Mouse (Mus musculus) heart, embryonic 16.5 days (tissue): Measurements from ENCODE around the gene Grb10. TPM values are rescaled to one million over a fixed set of nuclear protein-coding genes. Genes with fewer than 3 reads are reported as not detected.

Experiments used
- ATAC-seq: fragments of 200-750 bp; cut with Nextera tagmentation; replicated peaks from 2 replicates; pipeline ENCODE4 v1.8.0; 2017; ENCODE audit warnings: moderate number of reproducible peaks; ENCODE audit not compliant: insufficient read depth, low FRiP score; ENCODE audit errors: extremely low read depth
- H3K27ac ChIP-seq: fragments of 300-500 bp; sonication (generic); 2 replicates; pipeline ENCODE4 v1.5.1; 2014; ENCODE audit warnings: mild to moderate bottlenecking, low read length, control low read depth, moderate library complexity
- H3K27me3 ChIP-seq: fragments of 300-500 bp; sonication (generic); 2 replicates; pipeline ENCODE4 v1.6.1; 2014; ENCODE audit warnings: low read length, mixed read lengths; ENCODE audit not compliant: control insufficient read depth, insufficient read depth
- H3K36me3 ChIP-seq: fragments of 300-500 bp; sonication (generic); 2 replicates; pipeline ENCODE4 v1.6.1; 2014; ENCODE audit not compliant: control insufficient read depth, insufficient read depth
- H3K4me1 ChIP-seq: fragments of 300-500 bp; sonication (generic); 2 replicates; pipeline ENCODE4 v1.6.1; 2014; ENCODE audit warnings: low read length, mixed read lengths; ENCODE audit not compliant: control insufficient read depth, insufficient read depth
- H3K4me2 ChIP-seq: fragments of 300-500 bp; sonication (generic); 2 replicates; pipeline ENCODE4 v1.6.1; 2014; ENCODE audit warnings: low read depth, mild to moderate bottlenecking, control low read depth, low read length
- H3K4me3 ChIP-seq: fragments of 300-500 bp; sonication (generic); 2 replicates; pipeline ENCODE4 v1.5.1; 2014; ENCODE audit warnings: mild to moderate bottlenecking, control low read depth, low read length
- H3K9ac ChIP-seq: fragments of 300-500 bp; sonication (generic); 2 replicates; pipeline ENCODE4 v1.6.1; 2014; ENCODE audit warnings: low read length, control low read depth
- H3K9me3 ChIP-seq: fragments of 300-500 bp; sonication (generic); replicated peaks from 2 replicates; pipeline ENCODE4 v1.6.1; 2016; ENCODE audit warnings: low read length; ENCODE audit not compliant: control insufficient read depth
- WGBS: fragments of 180-500 bp; shearing (Covaris S2); extraction: QIAGEN DNeasy Blood & Tissue Kit; methylation state at CpG from one replicate; pipeline ENCODE4 v1.1.7; 2014; 5-methylcytosine and 5-hydroxymethylcytosine counted together
- polyA plus RNA-seq: library from polyadenylated mRNA; unstranded; fragments of >200 nt; fragmentation: Nextera tagmentation; extraction: Ambion mirVana; gene quantifications from 2 replicates; pipeline ENCODE4 v1.2.1, GENCODE M21; 2015

The Grb10 gene
- polyA plus RNA-seq, 1 experiment from 2014 or later, result 496 TPM

- Histone ChIP-seq H3K27me3 (peaks cover 63% of the 10 kb centered on the region), H3K9ac (peak overlapping the region; percentile 88), H3K4me2 (peak overlapping the region; percentile 69), H3K9me3 (no peaks in the 10 kb centered on the region), H3K36me3 (no peaks in the 10 kb centered on the region), H3K4me3 (peak overlapping the region; percentile 67), H3K27ac (peak overlapping the region; percentile 91), H3K4me1 (0 out of 2 replicates have a peak, but pooled peaks cover 3% of the 10 kb centered on the region)
- 0 out of 2 replicates have a peak, but pooled peaks have one; percentile 3 for ATAC-seq
- WGBS, result 2% methylated on average over 57 of the region's 65 CpGs
Observed at GRCm38 (mm10) chr11:12035916-12036910, 2.3 kb downstream of the Grb10 start.

- ATAC-seq, result no peak
- peaks cover 60% of the 10 kb centered on the region for H3K27me3 ChIP-seq
- H3K36me3 ChIP-seq, result no peaks in the 10 kb centered on the region
- H3K4me3 ChIP-seq, result peak overlapping the region; percentile 67
- H3K4me2 ChIP-seq, result peak overlapping the region; percentile 69
- no peaks in the 10 kb centered on the region for H3K9me3 ChIP-seq
- 0 out of 2 replicates have a peak, but pooled peaks cover 3% of the 10 kb centered on the region for H3K4me1 ChIP-seq
- H3K9ac ChIP-seq, result peak overlapping the region; percentile 88
- H3K27ac ChIP-seq, result peak overlapping the region; percentile 91
- 10% methylated on average over 12 of the region's 12 CpGs for WGBS
Observed at GRCm38 (mm10) chr11:12035324-12035723, 3.2 kb downstream of the Grb10 start.

GRCm38 (mm10) chr11:12034781-12035180, 3.7 kb downstream of the Grb10 start:
- H3K27ac ChIP-seq, result peak overlapping the region; percentile 91
- H3K9me3 ChIP-seq, result no peaks in the 10 kb centered on the region
- H3K4me2 ChIP-seq, result peak overlapping the region; percentile 69
- H3K27me3 ChIP-seq, result peaks cover 59% of the 10 kb centered on the region
- no peaks in the 10 kb centered on the region for H3K36me3 ChIP-seq
- WGBS, result 53% methylated on average over 4 of the region's 4 CpGs
- H3K4me1 ChIP-seq, result 0 out of 2 replicates have a peak, but pooled peaks cover 3% of the 10 kb centered on the region
- H3K9ac ChIP-seq, result peak overlapping the region; percentile 88
- H3K4me3 ChIP-seq, result peak overlapping the region; percentile 67
- no peak for ATAC-seq

GRCm38 (mm10) chr11:12034371-12034770, 4.1 kb downstream of the Grb10 start:
- WGBS, result 37% methylated on average over 5 of the region's 5 CpGs
- no peak for ATAC-seq
- no peaks in the 10 kb centered on the region; the same call in 1 of the 2 replicates for H3K9me3 ChIP-seq
- peak overlapping the region; percentile 67 for H3K4me3 ChIP-seq
- peak overlapping the region; percentile 91 for H3K27ac ChIP-seq
- H3K27me3 ChIP-seq, result peaks cover 59% of the 10 kb centered on the region
- H3K4me2 ChIP-seq, result peak overlapping the region; percentile 69
- peak overlapping the region; percentile 88 for H3K9ac ChIP-seq
- H3K4me1 ChIP-seq, result 0 out of 2 replicates have a peak, but pooled peaks cover 3% of the 10 kb centered on the region
- H3K36me3 ChIP-seq, result no peaks in the 10 kb centered on the region

- ATAC-seq, result peak; percentile 11; the same call in 1 of the 2 replicates
- Histone ChIP-seq H3K9me3 (peaks cover 2% of the 10 kb centered on the region), H3K27me3 (peaks cover 70% of the 10 kb centered on the region), H3K4me3 (peak overlapping the region; percentile 39), H3K27ac (peak overlapping the region; percentile 84), H3K9ac (peak overlapping the region; percentile 63), H3K4me2 (peak overlapping the region; percentile 69), H3K36me3 (peaks cover 7% of the 10 kb centered on the region), H3K4me1 (0 out of 2 replicates have a peak, but pooled peaks cover 3% of the 10 kb centered on the region)
- WGBS, result 20% methylated on average over 5 of the region's 5 CpGs
Observed at GRCm38 (mm10) chr11:12032831-12033230, 5.7 kb downstream of the Grb10 start.

GRCm38 (mm10) chr11:12026638-12027037, 11.8 kb downstream of the Grb10 start:
- H3K36me3 ChIP-seq, result peaks cover 49% of the 10 kb centered on the region
- H3K4me2 ChIP-seq, result peak overlapping the region; percentile 67
- no peak overlapping the region for H3K9ac ChIP-seq
- ATAC-seq, result peak; percentile 6; the same call in 1 of the 2 replicates
- no peak overlapping the region for H3K27ac ChIP-seq
- 59% methylated on average over 17 of the region's 17 CpGs for WGBS
- peaks cover 7% of the 10 kb centered on the region; the same call in 1 of the 2 replicates for H3K4me1 ChIP-seq
- H3K4me3 ChIP-seq, result peak overlapping the region; percentile 39
- H3K27me3 ChIP-seq, result peaks cover 67% of the 10 kb centered on the region
- peaks cover 26% of the 10 kb centered on the region for H3K9me3 ChIP-seq

GRCm38 (mm10) chr11:12025756-12026593, 12.5 kb downstream of the Grb10 start:
- WGBS, result 56% methylated on average over 108 of the region's 108 CpGs
- peaks cover 68% of the 10 kb centered on the region for H3K27me3 ChIP-seq
- no peak overlapping the region for H3K9ac ChIP-seq
- ATAC-seq, result peak; percentile 86
- peaks cover 49% of the 10 kb centered on the region for H3K36me3 ChIP-seq
- H3K27ac ChIP-seq, result no peak overlapping the region
- H3K9me3 ChIP-seq, result peaks cover 27% of the 10 kb centered on the region
- H3K4me3 ChIP-seq, result peak overlapping the region; percentile 39
- H3K4me2 ChIP-seq, result peak overlapping the region; percentile 67
- H3K4me1 ChIP-seq, result peaks cover 5% of the 10 kb centered on the region; the same call in 1 of the 2 replicates

GRCm38 (mm10) chr11:12025392-12025755, 13.1 kb downstream of the Grb10 start:
- H3K4me1 ChIP-seq, result peaks cover 5% of the 10 kb centered on the region; the same call in 1 of the 2 replicates
- peak overlapping the region; percentile 39 for H3K4me3 ChIP-seq
- 59% methylated on average over 32 of the region's 32 CpGs for WGBS
- H3K27me3 ChIP-seq, result peaks cover 67% of the 10 kb centered on the region
- no peak overlapping the region for H3K27ac ChIP-seq
- peaks cover 49% of the 10 kb centered on the region for H3K36me3 ChIP-seq
- peaks cover 27% of the 10 kb centered on the region for H3K9me3 ChIP-seq
- H3K4me2 ChIP-seq, result peak overlapping the region; percentile 67; the same call in 1 of the 2 replicates
- no peak overlapping the region for H3K9ac ChIP-seq
- peak; percentile 47; the same call in 1 of the 2 replicates for ATAC-seq
